Mouse (Mus musculus): ENCODE data around the gene Prkn. TPM values are rescaled to one million over a fixed set of nuclear protein-coding genes. Genes with fewer than 3 reads are reported as not detected.

Gene Prkn
- total and polyA plus RNA-seq, 3 experiments = 0.39 to 0.50 TPM; not detected in 1

- Histone ChIP-seq H3K9ac (ENCODE audit: control insufficient read depth, low read depth, low read length, poor library complexity, severe bottlenecking) (no peak overlapping the region), H3K4me3 (ENCODE audit: control insufficient read depth in 1 of 2, insufficient read depth in 1 of 2, low read depth in 2 of 2, low read length in 2 of 2) (no peak overlapping the region), H3K4me1 (ENCODE audit: control insufficient read depth in 1 of 2, insufficient read depth in 2 of 2, low read length in 2 of 2) (no peaks in the 10 kb centered on the region), H3K79me2 (ENCODE audit: control insufficient read depth, insufficient read depth, low read length, poor library complexity) (no peaks in the 10 kb centered on the region), H3K9me3 (replicated peaks; ENCODE audit: insufficient read depth, low read length) (no peaks in the 10 kb centered on the region), H3K27ac (ENCODE audit: control insufficient read depth, low read depth, low read length) (no peak overlapping the region), H3K36me3 (ENCODE audit: control insufficient read depth in 1 of 2, insufficient read depth in 2 of 2, low read length in 2 of 2) (no peaks in the 10 kb centered on the region), H3K27me3 (ENCODE audit: control insufficient read depth in 1 of 2, insufficient read depth in 2 of 2, low read length in 2 of 2) (no peaks in the 10 kb centered on the region)
- peak; percentile 40 for DNase-seq (ENCODE audit: low read depth, low spot score)
- TF ChIP-seq ELF1 (IDR thresholded peaks at IDR 0.05; ENCODE audit: low read depth, low read length) (no peak), CTCF (IDR thresholded peaks at IDR 0.05 in 2 of 3, conservative IDR thresholded peaks at IDR 0.05 in 1 of 3; ENCODE audit: control insufficient read depth in 1 of 3, insufficient read depth in 1 of 3, low read depth in 2 of 3, low read length in 3 of 3, poor library complexity in 1 of 3, severe bottlenecking in 1 of 3) (peak; percentile 19 to 61 (median 55); a peak in 5 of 6 replicates), MAZ (IDR thresholded peaks at IDR 0.05; ENCODE audit: low read depth, low read length) (no peak), SMC3 (IDR thresholded peaks at IDR 0.05; ENCODE audit: low read depth, low read length) (peak; percentile 59), USF1 (IDR thresholded peaks at IDR 0.05; ENCODE audit: low read depth, low read length) (no peak), TAL1 (IDR thresholded peaks at IDR 0.05; ENCODE audit: low read length) (no peak), POLR2AphosphoS2 (IDR thresholded peaks at IDR 0.05; ENCODE audit: low read length) (no peak), ETS1 (IDR thresholded peaks at IDR 0.05; ENCODE audit: low read depth, low read length) (no peak), TCF12 (IDR thresholded peaks at IDR 0.05; ENCODE audit: low read depth, low read length) (no peak), UBTF (IDR thresholded peaks at IDR 0.05; ENCODE audit: borderline replicate concordance, insufficient read depth, low read depth, low read length) (no peak), HCFC1 (IDR thresholded peaks at IDR 0.05; ENCODE audit: low read depth, low read length) (no peak), USF2 (IDR thresholded peaks at IDR 0.05; ENCODE audit: borderline replicate concordance in 1 of 2, insufficient read depth in 1 of 2, low read depth in 1 of 2, low read length in 2 of 2) (no peak), MAX (IDR thresholded peaks at IDR 0.05; ENCODE audit: low read length) (no peak), MYB (IDR thresholded peaks at IDR 0.05; ENCODE audit: low read depth, low read length) (no peak), KAT2A (conservative IDR thresholded peaks at IDR 0.05; ENCODE audit: low read depth, low read length) (no peak), RAD21 (IDR thresholded peaks at IDR 0.05; ENCODE audit: low read depth, low read length) (peak; percentile 55), GABPA (IDR thresholded peaks at IDR 0.05; ENCODE audit: low read depth, low read length) (no peak), POLR2AphosphoS5 (IDR thresholded peaks at IDR 0.05; ENCODE audit: borderline replicate concordance, low read depth, low read length) (no peak), GATA1 (IDR thresholded peaks at IDR 0.05; ENCODE audit: low read depth, low read length) (no peak), ZNF384 (IDR thresholded peaks at IDR 0.05; ENCODE audit: low read depth, low read length) (no peak), EP300 (IDR thresholded peaks at IDR 0.05; ENCODE audit: low read depth in 1 of 2, low read length in 2 of 2) (no peak), NRF1 (IDR thresholded peaks at IDR 0.05; ENCODE audit: insufficient read depth, low read depth, low read length, poor library complexity, severe bottlenecking) (no peak), ZC3H11A (IDR thresholded peaks at IDR 0.05; ENCODE audit: low read depth, low read length) (peak; percentile 57)
Measured at GRCm38 (mm10) chr17:11029348-11029747, 189.2 kb downstream of the Prkn start.

Data from MEL (cell line).